Mouse (Mus musculus): ENCODE data around the gene Angptl1. TPM values are rescaled to one million over a fixed set of nuclear protein-coding genes. Genes with fewer than 3 reads are reported as not detected.

The Angptl1 gene
- polyA plus RNA-seq, 1 experiment from 2014 or later = 23.0 TPM

Other genes starting within 250 kb of the Angptl1 start
- 13.3 and 15.0 TPM in 2 replicates for gene Tor3a, start 164.2 kb upstream of the Angptl1 start, polyA plus RNA-seq (2014; fragmentation: Nextera tagmentation; extraction: Ambion mirVana)
- 32.4 and 34.6 TPM in 2 replicates for gene Fam20b, start 119.5 kb upstream of the Angptl1 start, polyA plus RNA-seq (2014; fragmentation: Nextera tagmentation; extraction: Ambion mirVana)
- gene Ralgps2, start 101.1 kb downstream of the Angptl1 start, polyA plus RNA-seq (2014; fragmentation: Nextera tagmentation; extraction: Ambion mirVana) = 55.1 and 61.0 TPM in 2 replicates

Measured in stomach, embryonic 14.5 days (tissue).